Mouse (Mus musculus) liver, adult 2 months (tissue): ENCODE measurements around the gene 1700021F07Rik. TPM values are rescaled to one million over a fixed set of nuclear protein-coding genes. Genes with fewer than 3 reads are reported as not detected.

Experiments
- DNase-seq: peaks from one replicate; pipeline ENCODE4 v3.0.0-alpha.2; 2011; ENCODE audit warnings: low read depth, low spot score; ENCODE audit errors: extremely low read depth
- H3K27ac ChIP-seq: fragments of 200-500 bp; replicated peaks from 2 replicates; pipeline ENCODE4 v1.5.1; 2012; ENCODE audit warnings: low read depth, mild to moderate bottlenecking, control low read depth, inconsistent platforms, low read length; ENCODE audit not compliant: insufficient read depth
- H3K27me3 ChIP-seq: fragments of 200-500 bp; 2 replicates; pipeline ENCODE4 v1.6.1; 2012; ENCODE audit warnings: mild to moderate bottlenecking, moderate library complexity, low read length, inconsistent platforms; ENCODE audit not compliant: control insufficient read depth, insufficient read depth
- H3K36me3 ChIP-seq: fragments of 200-500 bp; 2 replicates; pipeline ENCODE4 v1.6.1; 2012; ENCODE audit warnings: low read length, inconsistent platforms; ENCODE audit not compliant: control insufficient read depth, insufficient read depth
- H3K4me1 ChIP-seq: fragments of 200-500 bp; 2 replicates; pipeline ENCODE4 v1.6.1; 2011; ENCODE audit warnings: low read length; ENCODE audit not compliant: control insufficient read depth, insufficient read depth
- H3K4me3 ChIP-seq: fragments of 200-500 bp; 2 replicates; pipeline ENCODE4 v1.5.1; 2011; ENCODE audit warnings: low read depth, mild to moderate bottlenecking, control low read depth, low read length, moderate library complexity; ENCODE audit not compliant: insufficient read depth
- H3K79me2 ChIP-seq: fragments of 200-500 bp; 2 replicates; pipeline ENCODE4 v1.6.1; 2012; ENCODE audit warnings: inconsistent platforms, mild to moderate bottlenecking, low read length, moderate library complexity; ENCODE audit not compliant: control insufficient read depth, insufficient read depth
- H3K9ac ChIP-seq: fragments of 200-500 bp; 2 replicates; pipeline ENCODE4 v1.6.1; 2012; ENCODE audit warnings: low read depth, mild to moderate bottlenecking, control low read depth, inconsistent platforms, low read length
- CTCF ChIP-seq: fragments of 200-500 bp; IDR thresholded peaks from 2 replicates; pipeline ENCODE4 v1.5.1; 2011; ENCODE audit warnings: low read depth, low read length, control low read depth
- POLR2A ChIP-seq: fragments of 200-500 bp; IDR thresholded peaks from 2 replicates; pipeline ENCODE4 v1.6.1; 2011; ENCODE audit warnings: low read length, control low read depth; ENCODE audit not compliant: insufficient read depth; ENCODE audit errors: extremely low read depth
- whole genome bisulfite sequencing: fragments of 180-500 bp; shearing (Covaris S2); methylation state at CpG from one replicate; pipeline ENCODE4 v1.1.7; 2018; 5-methylcytosine and 5-hydroxymethylcytosine counted together
- polyA plus RNA-seq: library from polyadenylated mRNA; depleted of rRNA; stranded (reverse); fragments of >200 nt; gene quantifications from 2 replicates; pipeline ENCODE4 v1.2.3, GENCODE M21; 2012
- total RNA-seq: library from RNA; depleted of rRNA; stranded (reverse); fragments of >200 nt; gene quantifications from 2 replicates; pipeline ENCODE4 v1.2.3, GENCODE M21; 2014

1700021F07Rik gene
- total and polyA plus RNA-seq, 2 experiments: not detected

DNA sequence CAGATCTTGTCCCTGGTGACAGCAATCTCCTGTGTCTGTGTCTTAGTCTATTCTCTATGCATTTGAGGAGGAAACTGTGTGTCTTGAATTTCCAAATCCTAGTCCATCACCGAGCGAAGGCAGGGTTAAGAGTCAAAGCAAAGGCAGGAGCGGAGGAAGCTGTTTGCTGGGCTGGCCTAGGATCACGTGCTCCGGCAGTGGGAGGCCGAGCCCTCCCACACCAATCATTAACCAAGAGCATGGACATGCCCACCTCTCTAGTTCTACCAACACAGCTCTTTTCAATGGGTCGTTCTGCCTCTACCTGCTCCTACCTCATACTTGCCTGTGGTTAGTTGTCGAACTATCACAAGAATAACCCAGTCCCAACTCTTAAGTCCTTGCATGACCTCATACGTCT, 13.5 kb downstream of the 1700021F07Rik start:
- Histone ChIP-seq H3K4me1 (no peaks in the 10 kb centered on the region; the same call in none of the 2 replicates), H3K27ac (no peak overlapping the region), H3K27me3 (no peaks in the 10 kb centered on the region), H3K4me3 (no peak overlapping the region), H3K36me3 (no peaks in the 10 kb centered on the region), H3K79me2 (no peaks in the 10 kb centered on the region), H3K9ac (no peak overlapping the region)
- TF ChIP-seq CTCF (no peak), POLR2A (no peak)
- DNase-seq: peak; percentile 38
- WGBS: 43% methylated on average over 9 of the region's 9 CpGs

DNA sequence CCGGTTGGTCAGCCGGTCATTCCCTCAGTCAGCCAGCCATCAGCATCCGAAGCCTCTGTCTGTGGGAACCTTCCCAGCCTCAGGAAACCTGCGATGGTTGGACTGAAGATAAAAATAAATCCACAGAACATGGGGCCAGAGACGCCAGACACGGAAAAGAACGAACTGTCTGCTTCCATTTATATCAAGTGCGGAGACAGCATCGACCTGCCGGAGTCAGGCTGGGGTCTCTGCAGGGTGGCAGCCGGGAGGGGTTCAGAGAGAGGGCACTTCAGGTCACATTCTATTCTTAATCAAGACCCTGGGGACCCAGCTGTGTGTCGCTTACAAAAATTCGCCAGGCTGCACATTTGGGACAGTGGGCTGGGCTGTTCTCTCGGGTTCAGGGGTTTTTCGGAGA, 17.4 kb downstream of the 1700021F07Rik start:
- Histone ChIP-seq H3K27me3 (no peaks in the 10 kb centered on the region), H3K79me2 (no peaks in the 10 kb centered on the region), H3K4me3 (no peak overlapping the region), H3K36me3 (no peaks in the 10 kb centered on the region), H3K27ac (no peak overlapping the region), H3K9ac (no peak overlapping the region), H3K4me1 (no peaks in the 10 kb centered on the region; the same call in none of the 2 replicates)
- 78% methylated on average over 15 of the region's 15 CpGs for WGBS
- DNase-seq: no peak
- TF ChIP-seq POLR2A (no peak), CTCF (no peak)

DNA sequence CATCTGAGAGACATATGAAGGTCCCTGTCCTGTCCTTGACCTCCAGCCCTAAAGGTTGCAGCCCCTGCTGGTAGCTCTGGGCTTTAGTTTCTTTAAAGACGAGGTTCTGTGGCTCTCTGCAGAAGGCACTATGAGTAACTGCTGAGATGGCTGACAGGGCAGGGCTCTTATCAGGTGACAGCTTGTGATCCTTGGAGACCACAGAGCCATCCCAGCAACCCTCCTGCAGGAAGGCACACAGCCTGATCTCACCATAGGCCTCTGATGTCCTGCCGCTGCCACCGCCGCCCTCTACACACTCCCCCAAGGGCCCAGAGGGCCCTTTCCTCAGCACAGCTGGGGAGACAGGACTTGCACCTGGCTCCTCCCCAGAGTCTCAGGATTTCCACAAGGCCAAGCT, 19.4 kb downstream of the 1700021F07Rik start:
- H3K27me3 ChIP-seq: no peaks in the 10 kb centered on the region
- no peak overlapping the region for H3K4me3 ChIP-seq
- TF ChIP-seq POLR2A (no peak), CTCF (no peak)
- no peak for DNase-seq
- 61% methylated on average over 4 of the region's 4 CpGs for WGBS
- no peak overlapping the region for H3K27ac ChIP-seq
- H3K79me2 ChIP-seq: no peaks in the 10 kb centered on the region
- no peak overlapping the region for H3K9ac ChIP-seq
- no peaks in the 10 kb centered on the region for H3K4me1 ChIP-seq
- no peaks in the 10 kb centered on the region for H3K36me3 ChIP-seq

DNA sequence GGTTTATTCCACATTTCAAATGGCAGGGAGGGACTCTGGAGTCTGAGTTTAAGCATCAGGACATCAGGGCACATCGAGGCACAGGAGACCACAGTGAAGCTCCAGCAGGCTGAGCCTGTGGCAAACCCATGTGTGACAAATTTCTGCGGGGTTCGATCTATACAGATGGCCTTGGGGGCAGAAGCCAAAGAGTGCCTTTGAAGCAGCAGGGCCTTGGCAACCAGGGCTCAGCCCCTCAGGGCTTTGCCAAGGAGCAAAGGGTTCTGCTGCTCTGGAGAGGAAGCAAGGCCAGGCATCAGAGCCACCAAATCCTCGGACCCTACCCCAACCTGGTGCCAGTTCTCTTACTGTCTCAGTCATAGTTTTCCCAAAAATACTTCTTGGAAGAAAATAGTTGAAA, 20.3 kb downstream of the 1700021F07Rik start:
- WGBS: 80% methylated on average over 4 of the region's 4 CpGs
- H3K4me1 ChIP-seq: no peaks in the 10 kb centered on the region
- no peak overlapping the region for H3K4me3 ChIP-seq
- DNase-seq: no peak
- TF ChIP-seq CTCF: no peak
- H3K36me3 ChIP-seq: no peaks in the 10 kb centered on the region
- no peaks in the 10 kb centered on the region for H3K27me3 ChIP-seq
- H3K27ac ChIP-seq: no peak overlapping the region
- no peak overlapping the region for H3K9ac ChIP-seq
- no peaks in the 10 kb centered on the region for H3K79me2 ChIP-seq

DNA sequence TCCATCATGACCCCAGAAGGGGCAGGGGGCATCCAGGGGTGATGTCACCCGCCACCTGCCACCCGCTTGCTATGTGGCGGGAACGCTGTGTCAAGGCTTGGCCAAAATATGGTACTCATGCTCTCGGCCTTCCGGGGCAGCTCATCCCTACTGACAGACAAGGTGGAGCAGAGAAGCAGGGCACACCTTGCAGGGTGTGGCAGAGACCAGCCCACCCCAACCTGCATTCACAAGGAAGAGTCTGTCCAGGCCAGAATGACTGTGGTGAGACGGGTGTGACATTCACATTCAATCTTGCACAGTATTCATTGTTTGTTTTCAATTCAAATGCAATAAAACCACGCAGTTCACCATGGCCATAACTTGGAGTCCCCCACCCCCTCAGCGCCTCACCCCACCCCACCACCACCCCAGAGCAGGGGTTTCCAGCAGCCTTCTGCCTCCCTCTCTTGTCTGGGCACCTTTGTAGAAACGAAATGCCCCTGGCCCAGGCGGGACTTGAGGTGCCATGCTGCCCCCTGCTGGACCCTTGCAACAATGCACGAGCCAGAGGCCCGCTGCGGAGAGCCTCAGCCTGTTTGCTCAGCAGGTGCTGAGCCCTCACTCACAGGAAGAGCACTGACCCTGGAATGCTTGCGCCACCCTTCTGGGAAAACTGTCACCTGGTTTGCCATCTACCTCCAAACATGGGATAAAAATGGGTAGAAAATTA, 23.8 kb downstream of the 1700021F07Rik start:
- H3K79me2 ChIP-seq: no peaks in the 10 kb centered on the region
- no peak overlapping the region for H3K4me3 ChIP-seq
- no peaks in the 10 kb centered on the region for H3K36me3 ChIP-seq
- 43% methylated on average over 15 of the region's 15 CpGs for WGBS
- no peaks in the 10 kb centered on the region for H3K27me3 ChIP-seq
- no peak overlapping the region for H3K27ac ChIP-seq
- H3K4me1 ChIP-seq: no peaks in the 10 kb centered on the region
- H3K9ac ChIP-seq: no peak overlapping the region
- DNase-seq: peak; percentile 46
- TF ChIP-seq POLR2A (no peak), CTCF (peak; percentile 96)

DNA sequence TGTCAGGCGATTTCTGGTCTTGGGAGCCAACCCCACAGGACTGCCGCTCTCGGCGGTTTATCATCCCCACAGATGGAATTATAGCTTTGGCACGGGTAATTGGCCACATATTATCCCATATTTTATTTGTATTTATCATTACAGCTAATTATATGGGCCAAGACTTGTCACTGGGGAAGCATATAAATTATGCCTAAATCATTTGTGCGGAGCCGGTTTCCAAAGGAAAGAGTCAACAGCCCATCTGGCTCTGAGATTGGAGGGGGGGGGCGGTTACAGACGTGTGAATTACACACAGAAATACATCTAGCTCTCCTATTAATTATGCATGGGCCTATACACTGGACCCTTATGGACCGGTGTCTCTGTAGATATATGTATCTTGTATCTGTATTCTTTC, 26.9 kb downstream of the 1700021F07Rik start:
- no peak overlapping the region for H3K9ac ChIP-seq
- no peak overlapping the region for H3K4me3 ChIP-seq
- TF ChIP-seq CTCF (no peak), POLR2A (no peak)
- H3K4me1 ChIP-seq: no peaks in the 10 kb centered on the region
- no peak overlapping the region for H3K27ac ChIP-seq
- H3K27me3 ChIP-seq: no peaks in the 10 kb centered on the region
- no peak for DNase-seq
- H3K36me3 ChIP-seq: no peaks in the 10 kb centered on the region
- WGBS: 94% methylated on average over 10 of the region's 10 CpGs
- H3K79me2 ChIP-seq: no peaks in the 10 kb centered on the region
